Mouse (Mus musculus) monocyte, adult 2 months (primary cell): Measurements from ENCODE around the gene Arsj.

Experiments used
- DNase-seq, 2 experiments: peaks; one replicate each; pipeline ENCODE4 v3.0.0; 2022; ENCODE audit warnings: low spot score in 2 of 2, low read depth in 1 of 2

Arsj gene

DNA sequence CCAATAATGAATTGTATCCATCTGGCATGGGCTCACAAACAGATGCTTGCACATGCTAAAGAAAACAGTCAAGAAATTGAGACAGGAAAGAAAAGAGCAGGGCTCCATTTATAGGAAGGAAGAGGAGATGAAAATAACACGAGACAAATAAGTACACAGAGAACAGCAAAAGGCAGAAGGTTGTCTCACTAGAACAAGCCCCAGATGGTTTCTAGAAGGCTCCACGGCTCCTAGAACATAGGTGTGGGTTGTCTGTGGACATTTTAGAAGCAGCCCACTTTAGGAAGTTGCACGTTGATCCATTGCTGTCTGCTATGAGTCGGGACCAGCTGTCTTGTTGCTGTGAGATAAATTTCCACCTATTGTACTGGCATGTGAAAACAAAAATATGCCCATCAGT lies 37.2 kb downstream of the Arsj start:
- DNase-seq, result no peak

DNA sequence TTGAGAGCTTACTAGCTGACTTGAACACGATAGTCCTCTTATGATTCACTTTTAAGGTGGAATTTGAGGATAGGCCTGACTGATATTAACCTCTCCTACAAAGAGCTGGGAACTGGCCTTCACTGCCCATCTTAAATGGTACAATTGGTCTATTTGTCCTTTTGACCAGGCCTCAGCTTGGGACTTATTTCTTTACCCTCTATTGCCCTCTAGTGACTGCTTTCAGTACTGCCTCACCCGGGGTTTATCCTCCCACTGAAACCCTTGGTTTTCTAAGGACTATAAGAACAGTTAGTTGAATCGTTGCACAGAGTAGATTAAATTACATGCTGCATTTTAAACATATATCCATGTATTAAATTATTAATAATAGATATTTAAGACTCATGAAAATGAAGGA lies 39.4 kb downstream of the Arsj start:
- no peak for DNase-seq

DNA sequence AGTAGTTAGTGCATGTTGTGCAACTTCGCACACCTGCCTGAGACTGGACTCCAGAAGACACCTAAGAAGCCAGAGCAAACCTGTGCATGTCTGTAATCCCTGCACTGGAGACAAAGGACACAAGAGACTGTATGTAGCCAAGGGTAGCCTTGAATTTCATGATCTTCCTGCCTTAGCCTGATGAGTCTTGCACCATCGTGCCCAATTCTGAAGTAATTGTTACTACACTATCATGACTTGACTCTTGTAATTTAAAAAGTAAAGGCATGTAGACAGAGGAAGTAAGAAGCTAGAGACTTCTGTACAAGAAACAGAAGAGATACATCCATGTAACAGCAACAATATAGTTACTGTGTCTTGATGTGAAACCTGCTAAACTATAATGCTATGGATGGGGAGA lies 40.7 kb downstream of the Arsj start:
- DNase-seq, result no peak

DNA sequence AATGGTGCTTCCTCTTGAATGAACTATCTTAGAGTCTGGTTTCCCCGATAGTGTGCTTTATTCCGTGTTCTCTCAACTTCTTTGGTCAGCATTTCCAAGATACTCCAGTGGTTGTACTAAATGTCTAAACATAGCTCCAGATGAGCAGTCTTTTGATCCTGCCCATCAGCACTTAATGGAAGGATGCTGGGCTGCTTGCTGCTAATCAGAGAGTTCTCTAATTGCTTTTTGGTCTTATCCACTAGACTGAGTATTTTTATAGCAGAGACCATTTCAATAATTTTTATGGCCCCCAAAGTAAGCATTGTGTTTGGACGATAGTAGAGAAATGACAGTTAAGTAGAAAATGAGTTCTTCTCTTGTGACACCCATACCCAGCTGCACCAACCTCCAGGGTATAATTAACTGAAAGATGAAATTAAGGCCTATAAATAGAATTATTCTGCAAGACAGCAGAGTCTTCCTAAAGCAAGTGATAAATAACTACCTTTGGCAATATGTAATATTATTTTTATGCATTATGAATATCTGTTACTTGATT lies 67.1 kb downstream of the Arsj start:
- DNase-seq, result no peak

DNA sequence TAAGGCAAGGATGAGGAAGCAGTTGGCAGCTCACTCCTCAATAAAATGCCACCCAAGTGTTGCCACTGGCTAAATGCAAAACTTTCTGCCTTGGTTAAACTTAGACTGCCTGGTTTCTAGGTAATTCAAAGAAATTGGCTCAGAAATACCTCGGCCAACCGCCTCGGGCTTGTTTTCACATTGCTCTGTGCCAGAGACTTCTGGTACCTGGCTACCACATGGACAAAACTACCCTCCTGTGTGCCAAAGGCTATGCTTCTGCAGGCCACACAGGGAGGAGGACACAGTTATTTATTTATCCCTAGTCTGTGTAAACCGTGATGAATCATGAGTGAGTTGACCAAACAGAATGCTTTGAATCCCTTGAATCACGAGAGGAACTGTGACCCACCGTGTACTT lies 75.8 kb downstream of the Arsj start:
- DNase-seq, result no peak

DNA sequence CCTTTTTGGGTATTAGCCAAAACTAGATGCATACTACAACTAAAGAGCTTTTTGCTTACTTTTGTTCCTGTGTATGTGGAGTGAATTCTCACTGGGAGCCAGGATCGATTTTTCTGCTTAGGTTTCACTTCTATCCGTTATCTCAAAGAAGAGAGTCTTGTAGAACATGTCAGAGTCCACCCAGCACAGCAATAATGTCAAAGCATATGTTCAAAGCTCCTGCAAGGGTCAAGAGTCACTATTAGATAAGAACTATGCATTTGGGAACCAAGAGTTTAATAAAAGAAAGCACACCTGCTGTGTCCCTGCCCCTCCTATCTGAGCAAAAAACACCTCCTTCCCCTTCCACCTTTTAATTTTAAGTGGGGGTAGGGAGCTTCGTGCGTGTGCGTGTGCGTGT lies 85.6 kb downstream of the Arsj start:
- no peak for DNase-seq

DNA sequence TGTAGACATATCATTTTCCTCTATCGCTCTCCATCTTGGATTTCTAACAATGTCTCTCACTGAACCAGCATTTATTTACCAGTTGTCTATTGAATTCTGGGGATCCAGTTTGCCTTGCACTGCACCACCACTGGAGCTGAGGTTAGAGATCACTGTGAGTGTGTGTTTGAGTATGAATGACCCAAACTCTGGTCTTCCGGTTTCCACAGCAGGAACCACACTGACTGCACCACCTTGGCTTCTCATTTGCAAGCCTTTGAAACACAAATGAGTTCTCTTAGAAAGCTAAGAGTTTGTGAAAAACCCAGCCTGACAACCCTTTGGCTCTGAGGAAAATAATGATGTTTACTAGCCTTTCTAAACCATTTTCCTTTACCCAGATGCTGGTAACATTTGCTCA lies 86.0 kb downstream of the Arsj start:
- DNase-seq, result no peak

DNA sequence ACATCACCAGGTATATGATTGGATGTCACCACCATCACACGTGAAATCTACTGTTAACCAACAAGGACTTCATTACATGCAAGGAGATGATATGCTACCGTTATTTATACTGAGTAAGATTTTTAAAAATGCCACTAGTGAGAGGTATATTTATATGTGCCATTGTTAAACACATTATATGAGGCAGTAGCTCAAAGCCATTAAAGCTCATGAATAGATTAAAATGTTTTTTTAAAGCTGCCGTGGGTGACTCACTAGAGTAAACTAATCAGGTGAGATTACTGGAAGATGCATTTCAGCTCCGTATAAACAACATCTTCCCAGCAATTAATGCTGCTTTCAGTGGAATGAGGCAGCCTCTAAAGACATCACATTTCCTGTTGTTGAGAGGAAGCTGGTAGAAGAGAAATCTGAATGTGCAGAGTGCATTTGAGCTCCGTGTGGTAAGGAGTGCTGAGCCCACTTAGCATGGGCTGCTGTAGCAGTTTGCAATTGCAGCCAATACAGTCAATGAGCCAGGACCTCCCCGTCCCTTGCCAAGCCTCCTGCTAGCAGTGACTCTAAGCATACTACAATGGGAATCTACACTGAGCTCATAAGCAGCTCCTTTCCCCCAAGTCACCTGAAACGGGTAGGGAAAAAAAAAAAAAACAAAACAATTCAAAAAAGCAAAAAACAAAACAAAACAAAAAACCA lies 92.5 kb downstream of the Arsj start:
- no peak for DNase-seq

DNA sequence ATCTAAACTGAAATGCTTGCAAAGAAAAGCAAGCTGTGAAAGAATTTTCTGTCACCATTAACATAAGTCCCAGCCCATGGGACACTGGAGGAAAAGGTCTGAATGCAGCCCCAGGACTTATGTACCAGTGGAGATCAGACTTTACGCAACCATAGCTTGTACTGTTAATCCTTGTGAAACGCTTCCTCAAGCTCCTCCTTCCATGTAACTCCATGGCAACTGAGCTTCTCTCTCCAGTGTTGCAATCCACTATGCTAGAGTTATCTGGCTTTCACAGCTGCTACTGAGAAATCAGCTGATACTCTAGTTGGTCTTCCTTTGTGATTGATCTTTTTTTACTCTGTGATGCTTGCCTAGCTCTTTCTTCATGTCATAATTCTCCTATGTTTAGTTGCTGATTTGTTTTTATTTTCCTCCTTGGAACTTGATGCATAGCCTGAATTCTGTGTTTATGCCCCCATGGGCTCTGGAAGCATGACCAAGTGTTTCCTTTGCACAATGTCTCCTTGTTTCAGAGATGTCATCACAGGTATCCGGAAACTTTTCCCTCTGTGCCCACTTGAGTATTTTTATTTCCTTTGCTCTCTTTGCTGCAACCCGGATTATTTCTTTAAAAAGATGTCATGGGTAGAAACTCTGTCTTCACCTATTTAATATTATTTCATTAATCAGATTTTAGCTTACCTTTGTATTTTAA lies 99.8 kb downstream of the Arsj start:
- DNase-seq, result no peak

DNA sequence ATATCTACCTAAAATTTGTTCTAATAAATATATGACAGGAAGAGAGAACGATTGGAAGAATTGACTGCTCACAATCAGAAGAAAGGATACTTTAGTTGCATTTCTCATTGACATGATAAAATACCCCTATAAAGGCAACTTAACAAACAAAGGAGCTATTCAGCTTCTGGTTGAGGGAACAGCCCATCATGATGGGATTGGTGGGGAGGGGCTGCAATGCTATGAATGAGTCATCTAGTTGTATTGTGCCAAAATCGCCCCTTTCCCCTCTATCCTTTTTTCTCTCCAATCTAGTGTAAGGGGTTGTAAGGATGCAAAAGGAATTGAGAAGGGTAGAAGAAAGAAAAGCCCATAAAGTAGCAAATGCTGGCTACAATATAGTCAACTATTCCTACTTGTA lies 100.8 kb downstream of the Arsj start:
- no peak for DNase-seq
